Mouse (Mus musculus) megakaryocyte, embryonic 14.5 days (primary cell): ENCODE results near the gene Mapk8ip3.

Source experiments
- FLI1 ChIP-seq: IDR thresholded peaks from 2 replicates; pipeline ENCODE4 v1.6.1; 2012; ENCODE audit warnings: low read length, inconsistent platforms, mixed read lengths
- GATA1 ChIP-seq: IDR thresholded peaks from 3 replicates; pipeline ENCODE4 v1.6.1; 2012; ENCODE audit warnings: mixed read lengths, low read length, inconsistent platforms, borderline replicate concordance

GRCm38 (mm10) chr17:24934926-24935325 is 1.9 kb downstream of the Mapk8ip3 start:
- TF ChIP-seq FLI1 = no peak
- no peak for TF ChIP-seq GATA1
